Mouse (Mus musculus): Measurements from ENCODE around the gene Hook1.
A peak's percentile ranks its signal among the peaks of the same experiment; 100 is the strongest.
"Not testable (repeated sequence)": the region's sequence is repeated elsewhere in the genome, so short reads cannot be mapped to it uniquely, and the experiment has no call there.

Gene Hook1

DNA sequence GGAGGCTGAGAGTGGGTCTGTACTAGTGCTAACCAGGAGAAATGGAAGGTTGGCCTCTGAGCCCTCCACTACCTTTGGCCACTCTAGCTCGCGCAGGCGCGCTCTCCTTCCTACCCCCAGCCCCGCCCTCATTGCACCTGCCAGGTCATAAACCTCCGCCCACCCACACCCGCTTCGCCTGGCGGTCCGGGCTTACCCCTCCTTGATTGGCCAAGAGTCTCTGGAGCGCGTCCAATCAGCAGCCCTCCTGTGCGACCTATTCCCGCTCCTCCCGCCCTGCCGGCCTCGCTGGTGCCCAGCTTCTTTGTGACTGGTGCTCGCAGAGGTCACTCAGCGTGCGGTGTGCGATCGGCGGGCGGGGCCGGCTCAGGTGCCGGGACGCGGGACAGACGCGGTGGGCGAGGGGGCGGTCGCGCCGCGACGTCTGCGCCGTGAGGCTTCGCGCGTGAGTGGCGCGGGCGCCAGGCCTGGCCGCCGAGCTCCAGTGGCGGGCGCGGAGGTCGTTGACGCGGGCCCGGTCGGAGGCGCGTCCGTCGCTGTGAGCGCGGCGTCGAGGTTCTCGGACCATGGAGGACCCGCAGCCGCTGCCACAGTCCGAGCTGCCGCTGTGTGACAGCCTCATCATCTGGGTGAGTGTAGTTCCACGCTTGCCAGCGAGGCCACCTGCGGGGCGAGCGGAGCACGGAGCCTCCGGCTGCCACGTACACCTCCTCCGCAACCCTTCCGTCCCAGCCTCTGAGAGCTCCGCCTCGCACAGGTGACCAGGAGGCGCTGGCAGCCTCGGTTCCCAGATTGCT is at the start of gene Hook1:
Gene Hook1 (plus strand): TSS at position 313 of the 797 bp plus-strand sequence.
- ATAC-seq (ENCODE audit: low TSS enrichment) = peak; percentile 97

DNA sequence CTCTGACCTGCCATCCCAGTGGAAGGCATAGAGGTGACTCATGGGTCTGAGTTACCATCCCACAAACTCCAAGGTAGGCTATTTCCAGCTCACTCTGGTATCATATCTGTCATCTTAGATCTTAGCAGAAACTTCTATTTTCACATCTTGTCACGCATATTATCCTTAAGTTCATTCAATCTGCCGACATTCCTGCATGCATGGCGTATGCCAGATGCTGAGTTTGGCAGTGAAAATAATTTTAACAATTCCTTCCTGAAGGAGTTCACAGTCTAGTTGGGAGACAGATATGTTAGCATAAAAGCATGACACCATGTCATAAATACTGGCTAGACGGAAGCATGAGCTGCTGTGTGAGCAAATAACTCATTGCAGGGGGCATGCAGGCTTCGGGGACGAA is 49.3 kb upstream of the Hook1 start:
- peak; percentile 55 for ATAC-seq (ENCODE audit: low TSS enrichment)

DNA sequence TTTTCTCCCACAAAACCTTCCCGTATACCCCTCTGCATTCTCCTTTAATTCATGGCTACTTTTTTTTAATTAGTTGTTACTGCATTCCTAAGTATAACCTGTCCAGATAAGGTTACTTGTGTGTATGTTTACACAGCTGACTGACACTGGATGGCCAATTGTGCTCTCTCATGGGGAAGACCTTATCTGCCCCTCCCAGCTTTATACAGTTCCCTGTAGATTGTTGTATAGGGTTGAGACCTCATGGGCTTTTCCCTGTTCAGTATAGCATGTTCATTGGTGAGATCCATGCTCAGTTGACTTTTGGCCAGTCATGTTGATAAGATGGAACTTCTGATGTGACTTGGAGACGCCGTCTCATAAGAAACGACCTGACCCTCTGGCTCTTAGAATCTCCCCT is 46.6 kb upstream of the Hook1 start:
- ATAC-seq (ENCODE audit: low TSS enrichment) = no peak

DNA sequence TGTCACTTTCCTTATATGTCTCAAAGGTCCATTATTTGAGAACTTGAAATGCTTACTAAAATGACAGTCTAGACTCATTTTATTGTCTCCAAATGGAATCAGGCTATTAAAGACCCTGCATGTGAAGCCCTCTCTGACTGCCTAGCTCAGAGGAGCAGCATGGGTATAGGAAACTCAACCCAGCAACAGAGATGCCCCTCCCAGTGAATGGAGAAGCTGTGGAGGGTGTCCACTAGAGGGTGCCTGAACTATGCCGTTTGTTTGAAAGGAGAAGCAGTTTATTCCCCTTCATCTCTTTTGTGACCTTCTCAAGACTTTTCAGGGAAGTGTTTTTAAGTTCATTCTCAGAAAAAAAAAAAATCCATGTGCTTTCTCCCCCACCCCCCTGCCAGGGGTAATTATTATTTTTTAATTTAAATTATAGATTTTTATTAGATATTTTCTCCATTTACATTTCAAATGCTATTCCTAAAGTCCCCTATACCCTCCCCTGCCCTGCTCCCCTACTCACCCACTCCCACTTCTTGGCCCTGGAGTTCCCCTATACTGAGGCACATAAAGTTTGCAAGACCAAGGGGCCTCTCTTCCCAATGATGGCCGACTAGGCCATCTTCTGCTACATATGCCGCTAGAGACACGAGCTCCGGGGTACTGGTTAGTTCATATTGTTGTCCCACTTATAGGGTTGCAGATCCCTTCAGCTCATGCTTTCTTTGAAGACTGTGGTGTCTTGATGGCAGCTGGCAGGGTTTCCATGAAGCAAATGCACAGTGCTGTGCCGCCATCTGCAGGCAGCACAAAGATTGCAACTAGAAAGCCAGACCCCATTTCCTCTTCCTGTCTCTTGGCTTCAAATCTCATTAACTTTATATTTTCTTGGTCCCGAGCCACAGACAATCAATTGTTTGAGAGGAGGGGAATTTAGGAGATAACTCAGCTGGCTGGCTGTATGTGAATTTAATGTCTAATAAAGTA is 42.5 kb upstream of the Hook1 start:
- ATAC-seq (ENCODE audit: low TSS enrichment) = peak; percentile 96

DNA sequence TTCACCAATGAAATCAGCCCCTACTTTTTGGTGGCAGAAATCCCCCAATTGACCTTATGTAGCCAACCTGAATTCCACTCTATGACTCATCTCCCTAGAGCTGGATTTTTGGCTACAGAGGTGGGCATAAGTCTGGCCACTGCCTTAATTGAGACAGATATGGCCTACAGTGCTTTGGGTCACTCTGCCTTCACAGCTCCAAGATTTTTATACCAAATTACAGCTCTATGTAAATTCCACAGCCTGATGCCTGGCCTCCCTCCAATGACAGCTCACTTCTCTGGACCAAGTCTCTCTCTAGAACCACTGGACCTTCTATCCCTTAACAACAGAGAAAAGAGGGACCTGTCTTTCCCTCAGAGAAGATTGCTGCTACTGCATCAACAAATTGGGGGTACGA is 38.2 kb upstream of the Hook1 start:
- no peak for ATAC-seq (ENCODE audit: low TSS enrichment)

DNA sequence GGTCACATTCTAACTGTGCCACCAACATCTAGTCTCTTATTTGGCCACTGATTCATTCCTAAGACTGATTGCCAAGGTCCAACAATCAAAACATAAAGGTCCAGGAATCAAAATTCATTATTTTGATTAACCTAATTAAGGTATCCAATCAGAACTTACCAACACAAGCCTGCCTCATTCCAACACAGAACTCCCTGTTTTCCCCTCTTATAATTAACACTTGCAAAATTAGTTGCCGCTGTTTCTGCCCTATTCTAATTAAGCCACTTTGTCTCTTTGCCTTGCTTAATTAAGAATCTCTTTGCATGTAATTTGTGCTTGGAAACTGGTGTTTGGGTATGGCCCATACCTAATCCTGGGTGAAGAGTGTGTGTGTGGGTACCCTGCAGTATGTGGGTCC is 37.1 kb upstream of the Hook1 start:
- ATAC-seq (ENCODE audit: low TSS enrichment) = 0 out of 2 replicates have a peak, but pooled peaks have one; percentile 47

DNA sequence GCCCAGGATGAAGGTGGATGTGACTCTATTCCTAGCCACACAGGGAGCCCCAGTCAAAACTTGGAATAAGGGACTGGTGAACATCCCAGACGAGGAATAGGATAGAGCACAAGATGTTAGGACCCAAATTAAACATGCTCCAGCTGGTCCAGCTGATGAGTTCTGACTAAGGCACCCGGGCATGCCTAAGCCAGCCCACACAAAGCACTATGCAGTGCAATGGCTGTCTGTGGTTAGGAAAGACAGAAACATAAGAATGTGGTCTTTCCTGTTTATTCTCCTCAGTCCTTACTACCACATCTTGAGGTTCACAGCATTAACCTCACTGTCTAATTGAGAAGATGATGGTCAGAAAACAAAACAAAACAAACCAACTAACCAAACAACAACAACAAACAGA is 35.7 kb upstream of the Hook1 start:
- peak; percentile 68; the same call in 1 of the 2 replicates for ATAC-seq (ENCODE audit: low TSS enrichment)

DNA sequence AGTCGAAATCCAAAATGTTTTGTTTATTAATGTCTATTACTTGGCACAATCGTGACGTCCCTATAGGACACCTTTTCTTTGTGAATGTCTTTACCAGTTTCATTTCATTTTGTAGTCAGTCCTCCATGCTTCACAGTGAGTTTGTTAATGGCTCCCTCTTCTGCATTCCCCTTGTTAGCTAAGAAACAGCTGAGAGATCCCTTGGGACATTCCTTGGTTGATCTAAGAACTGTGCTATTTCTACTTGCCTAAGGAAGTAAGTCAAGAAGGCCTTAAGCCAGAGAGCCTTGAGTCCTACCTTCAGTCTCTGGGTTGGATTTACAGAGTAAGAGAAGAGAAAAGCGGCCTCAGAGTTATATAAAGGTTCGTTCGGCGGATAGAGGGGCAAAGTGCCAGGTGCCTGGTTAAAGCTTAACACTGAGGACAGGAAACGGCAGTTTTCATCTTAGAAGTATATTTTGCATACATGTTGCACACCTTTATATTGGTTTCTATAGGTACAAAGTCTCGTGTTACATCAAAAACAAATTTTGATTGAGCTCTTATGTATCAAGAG is 33.2 kb upstream of the Hook1 start:
- ATAC-seq (ENCODE audit: low TSS enrichment) = no peak

DNA sequence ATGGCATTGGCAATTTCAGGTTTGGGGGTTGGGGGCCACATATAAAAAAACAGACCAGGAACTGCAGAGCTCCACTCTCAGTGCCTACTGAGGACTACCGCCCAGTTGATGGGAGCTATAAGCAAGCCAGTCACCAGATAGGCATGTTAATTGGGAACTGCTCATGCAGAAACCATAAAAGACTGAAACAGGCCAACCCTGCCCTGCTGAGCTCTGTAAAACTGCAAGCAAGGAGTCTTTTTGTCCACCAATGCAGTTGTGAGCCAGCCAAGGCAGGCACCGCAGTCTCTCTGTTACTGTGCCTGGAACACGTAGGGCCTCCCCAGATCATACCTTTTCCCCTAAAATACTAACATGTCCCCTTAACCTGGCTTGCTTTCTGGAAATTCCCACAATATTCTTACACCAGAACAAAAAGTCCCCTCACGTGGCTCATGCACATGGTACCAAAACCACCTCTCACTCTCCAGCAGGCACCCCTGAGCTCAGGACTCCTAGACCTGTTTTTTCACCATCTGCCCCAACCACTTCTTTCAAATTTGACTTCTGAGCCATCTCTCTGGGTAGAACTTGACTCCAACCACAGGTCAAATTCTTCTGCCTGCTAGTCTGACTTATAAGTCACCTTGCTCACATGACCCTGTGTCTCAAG is 32.5 kb upstream of the Hook1 start:
- ATAC-seq (ENCODE audit: low TSS enrichment) = no peak

DNA sequence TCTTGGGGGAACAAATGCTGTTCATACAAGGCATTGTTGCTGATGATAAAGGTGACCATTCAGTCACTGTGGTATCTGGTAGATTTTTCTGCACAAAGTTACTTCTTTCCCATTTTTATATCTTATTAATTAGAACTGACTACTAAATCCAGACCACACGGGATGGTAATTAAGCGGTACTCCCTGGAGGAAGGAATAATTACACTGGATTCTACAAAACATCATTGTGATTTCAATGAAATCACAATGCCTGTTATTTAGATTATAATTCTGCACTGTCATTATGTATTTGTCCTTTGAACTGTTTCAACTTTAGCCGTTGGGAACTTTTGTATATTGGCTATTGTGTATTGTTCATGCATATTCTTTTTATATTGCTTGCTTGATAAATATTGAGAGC is 28.3 kb upstream of the Hook1 start:
- ATAC-seq (ENCODE audit: low TSS enrichment) = no peak

DNA sequence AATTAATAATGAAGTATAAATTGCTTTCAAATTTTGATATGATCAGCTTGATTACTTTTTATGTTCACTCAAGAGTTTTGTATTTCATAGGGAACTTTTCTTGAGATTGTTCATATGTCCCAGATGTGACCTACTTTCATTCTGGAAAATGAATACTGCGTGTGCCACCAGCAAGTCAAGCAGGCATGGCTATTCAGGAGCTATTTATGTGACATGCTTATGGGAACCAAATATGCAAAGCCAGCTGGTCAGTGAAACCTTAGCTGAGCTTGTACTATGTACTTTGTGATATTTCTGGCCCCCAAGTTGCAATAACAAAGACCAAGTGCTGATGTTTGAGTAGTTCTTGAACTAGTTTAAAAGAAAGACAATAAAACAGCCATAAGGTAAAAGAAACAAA is 19.1 kb upstream of the Hook1 start:
- peak; percentile 97 for ATAC-seq (ENCODE audit: low TSS enrichment)

DNA sequence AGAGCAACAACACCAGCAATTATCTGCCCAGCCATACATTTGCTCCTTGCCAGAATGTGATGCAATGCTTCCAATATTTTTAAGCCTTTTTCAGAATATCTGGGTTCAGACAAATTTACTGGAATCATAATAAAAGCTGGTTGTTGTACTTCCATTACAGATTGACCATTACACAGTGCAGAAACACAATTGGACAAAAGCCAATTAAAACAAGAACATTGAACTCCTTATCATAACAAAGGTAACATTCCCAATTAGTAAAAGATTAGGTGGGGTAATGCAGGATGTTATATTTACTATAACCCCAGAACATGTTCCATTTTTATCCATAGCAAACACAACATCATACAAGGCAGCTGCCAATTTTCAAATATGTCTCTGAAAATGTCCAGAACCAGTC is 13.7 kb upstream of the Hook1 start:
- no peak for ATAC-seq (ENCODE audit: low TSS enrichment)

DNA sequence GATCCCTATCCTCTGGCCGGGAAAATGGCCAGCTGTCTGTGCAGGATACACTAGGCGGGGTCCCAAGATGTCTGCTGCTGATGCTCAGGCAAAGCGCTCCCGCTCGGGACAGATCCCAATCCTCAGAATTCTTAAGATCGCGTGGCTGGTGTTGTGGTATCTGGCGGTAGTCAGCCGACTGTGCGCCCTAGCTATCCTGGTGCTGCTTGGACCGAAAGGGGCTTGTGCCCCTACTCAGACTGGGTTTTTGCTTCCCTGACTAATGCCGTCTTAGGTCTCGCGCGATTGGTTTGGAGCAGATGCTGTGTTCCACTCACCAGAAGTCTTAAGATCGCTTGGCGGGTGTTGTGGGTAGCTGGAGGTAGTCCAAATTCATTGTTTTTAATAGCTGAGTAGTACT is 15.2 kb downstream of the Hook1 start:
- ATAC-seq (ENCODE audit: low TSS enrichment) = not testable (repeated sequence)

DNA sequence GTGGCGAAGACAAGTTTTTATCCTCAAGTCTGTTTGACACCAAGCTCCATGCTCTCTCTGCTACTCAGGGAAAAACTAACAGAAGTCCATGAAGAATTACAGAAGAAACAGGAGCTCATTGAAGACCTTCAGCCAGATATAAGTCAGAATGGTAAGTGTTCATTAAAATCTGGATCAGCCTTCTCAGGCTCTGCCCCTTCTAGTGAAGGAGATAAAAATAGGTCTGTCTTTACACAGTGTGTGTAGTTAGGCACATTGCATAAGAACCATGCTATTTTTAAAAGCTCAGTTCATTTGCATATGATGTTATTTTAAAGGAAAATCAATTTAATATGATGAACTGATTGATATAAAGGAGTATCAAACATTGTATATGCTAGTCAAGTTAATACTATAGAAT is 49.8 kb downstream of the Hook1 start:
- peak; percentile 91 for ATAC-seq (ENCODE audit: low TSS enrichment)

DNA sequence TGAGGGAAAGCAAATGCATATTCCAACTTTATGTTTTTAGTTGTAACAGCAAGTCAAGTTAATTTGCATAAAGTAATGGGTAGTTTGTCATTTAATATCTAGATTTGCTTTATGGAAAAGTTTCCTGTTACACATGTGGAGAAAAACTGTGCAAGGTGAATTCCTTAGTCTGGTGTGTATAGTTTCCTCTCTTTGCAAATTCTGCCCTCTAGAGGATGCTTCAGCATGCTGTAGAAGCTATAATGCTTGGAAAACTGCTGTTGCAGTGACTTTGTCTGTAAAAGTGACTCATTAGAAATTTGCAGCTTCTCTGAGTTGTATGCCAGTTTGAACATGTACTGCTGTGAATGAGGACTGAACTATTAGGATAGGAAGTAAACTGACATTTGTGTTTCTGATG is 55.8 kb downstream of the Hook1 start:
- peak; percentile 88 for ATAC-seq (ENCODE audit: low TSS enrichment)

DNA sequence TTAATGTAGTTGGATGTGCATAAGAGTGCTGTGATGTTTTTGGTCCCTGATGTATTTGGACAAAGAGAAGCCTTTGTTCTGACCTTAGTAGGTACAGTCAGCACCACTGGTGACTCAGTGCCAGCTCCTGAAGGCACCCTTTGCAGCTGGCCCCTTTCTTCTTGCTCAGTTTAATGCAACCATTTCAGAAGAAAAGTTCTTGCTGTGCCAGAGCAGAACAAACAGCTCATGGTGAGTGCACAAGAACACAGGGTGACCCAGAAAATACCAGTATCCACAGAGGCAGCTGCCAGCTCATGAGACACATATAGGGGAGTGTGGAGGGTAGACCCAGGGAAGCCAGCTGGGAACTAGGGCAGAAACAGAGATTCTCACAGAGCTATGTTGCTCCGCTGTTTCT is 61.4 kb downstream of the Hook1 start:
- peak; percentile 98 for ATAC-seq (ENCODE audit: low TSS enrichment)

DNA sequence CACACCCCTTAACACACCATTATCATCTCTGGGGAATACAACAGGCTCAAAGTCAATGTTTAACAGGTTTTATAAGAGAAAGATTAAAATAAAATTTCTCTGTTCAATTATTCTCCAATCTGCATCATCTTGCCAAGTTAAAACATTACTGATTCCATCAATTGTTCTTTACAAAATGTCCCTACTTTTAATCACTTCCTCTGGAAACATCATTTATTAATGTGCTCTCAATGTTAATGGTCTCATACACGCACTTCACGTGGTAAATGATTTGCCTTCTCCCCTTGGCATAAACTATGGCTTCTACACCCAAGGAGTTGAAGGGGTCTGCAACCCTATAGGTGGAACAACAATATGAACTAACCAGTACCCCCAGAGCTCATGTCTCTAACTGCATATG is 93.1 kb downstream of the Hook1 start:
- ATAC-seq (ENCODE audit: low TSS enrichment) = no peak

DNA sequence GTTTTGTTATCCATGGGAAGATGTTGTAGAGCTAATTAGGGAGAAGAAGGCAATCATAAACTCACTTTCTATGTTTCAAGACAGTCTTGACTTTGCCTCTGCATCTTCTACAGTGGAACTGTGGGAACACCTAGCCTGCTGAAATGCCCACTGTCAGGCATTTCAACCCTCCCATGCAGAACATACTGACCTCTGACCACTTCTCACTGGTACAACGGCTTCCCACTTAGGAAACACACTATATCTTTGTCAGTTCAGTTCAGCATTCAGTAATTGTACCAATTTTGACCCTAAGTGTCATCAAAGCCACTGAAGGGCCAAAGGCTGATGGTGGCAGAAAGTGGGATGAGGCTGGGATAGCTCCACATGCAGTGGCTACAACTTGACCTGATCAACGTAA is 95.0 kb downstream of the Hook1 start:
- no peak for ATAC-seq (ENCODE audit: low TSS enrichment)
